Mouse (Mus musculus) myocyte (in vitro differentiated cells): ENCODE data around the gene Gm17622. TPM values are rescaled to one million over a fixed set of nuclear protein-coding genes. Genes with fewer than 3 reads are reported as not detected.

Experiments used
- H3K27me3 ChIP-seq: one replicate; pipeline ENCODE4 v1.6.1; 2011; ENCODE audit not compliant: control insufficient read depth, insufficient read depth, insufficient read length
- H3K36me3 ChIP-seq: one replicate; pipeline ENCODE4 v1.6.1; 2011; ENCODE audit not compliant: control insufficient read depth, insufficient read depth
- H3K4me2 ChIP-seq: one replicate; pipeline ENCODE4 v1.6.1; 2011; ENCODE audit warnings: low read depth, control low read depth
- H3K4me3 ChIP-seq: one replicate; pipeline ENCODE4 v1.5.1; 2011; ENCODE audit warnings: mild to moderate bottlenecking, control low read depth, moderate library complexity
- H3K79me2 ChIP-seq: one replicate; pipeline ENCODE4 v1.6.1; 2011; ENCODE audit not compliant: control insufficient read depth, insufficient read depth
- H3ac ChIP-seq: one replicate; pipeline ENCODE4 v1.6.1; 2011; ENCODE audit not compliant: control insufficient read depth, insufficient read length
- CEBPB ChIP-seq: IDR thresholded peaks from 2 replicates; pipeline ENCODE4 v1.6.1; 2011; ENCODE audit warnings: mild to moderate bottlenecking, moderate library complexity; ENCODE audit not compliant: poor library complexity, insufficient read depth, severe bottlenecking
- E2F4 ChIP-seq: IDR thresholded peaks from one replicate; pipeline ENCODE4 v1.6.1; 2011; ENCODE audit warnings: mild to moderate bottlenecking, control low read depth, moderate library complexity; ENCODE audit not compliant: insufficient read depth
- MAX ChIP-seq: IDR thresholded peaks from one replicate; pipeline ENCODE4 v1.6.1; 2011; ENCODE audit warnings: low read depth, mild to moderate bottlenecking, control low read depth
- MYOD1 ChIP-seq, 3 experiments: IDR thresholded peaks; one replicate each; pipeline ENCODE4 v1.6.1; 2011; ENCODE audit warnings: control low read depth in 2 of 3, low read depth in 2 of 3, mild to moderate bottlenecking in 2 of 3, moderate library complexity in 1 of 3; ENCODE audit not compliant: insufficient read length in 2 of 3, control insufficient read depth in 1 of 3
- MYOG ChIP-seq, 3 experiments: IDR thresholded peaks; one replicate each; pipeline ENCODE4 v1.6.1; 2011; ENCODE audit warnings: control low read depth in 2 of 3, low read depth in 2 of 3, mild to moderate bottlenecking in 2 of 3; ENCODE audit not compliant: insufficient read length in 2 of 3, control insufficient read depth in 1 of 3, insufficient read depth in 1 of 3
- POLR2A ChIP-seq: IDR thresholded peaks from one replicate; pipeline ENCODE4 v1.6.1; 2011; ENCODE audit warnings: low read depth, mild to moderate bottlenecking, control low read depth, moderate library complexity; ENCODE audit not compliant: insufficient read length
- POLR2AphosphoS2 ChIP-seq: IDR thresholded peaks from one replicate; pipeline ENCODE4 v1.6.1; 2011; ENCODE audit warnings: low read depth, control low read depth; ENCODE audit not compliant: insufficient read length
- REST ChIP-seq: IDR thresholded peaks from one replicate; pipeline ENCODE4 v1.6.1; 2011; ENCODE audit warnings: mild to moderate bottlenecking, control low read depth, moderate library complexity; ENCODE audit not compliant: insufficient read depth, insufficient read length
- SRF ChIP-seq: IDR thresholded peaks from one replicate; pipeline ENCODE4 v1.6.1; 2011; ENCODE audit warnings: low read depth; ENCODE audit not compliant: control insufficient read depth, insufficient read length
- TCF12 ChIP-seq: IDR thresholded peaks from one replicate; pipeline ENCODE4 v1.6.1; 2011; ENCODE audit warnings: mild to moderate bottlenecking, control low read depth; ENCODE audit not compliant: poor library complexity, insufficient read depth, severe bottlenecking
- TCF3 ChIP-seq: IDR thresholded peaks from one replicate; pipeline ENCODE4 v1.6.1; 2011; ENCODE audit warnings: low read depth, control low read depth; ENCODE audit not compliant: insufficient read length
- USF1 ChIP-seq: IDR thresholded peaks from one replicate; pipeline ENCODE4 v1.6.1; 2011; ENCODE audit warnings: low read depth, mild to moderate bottlenecking, control low read depth, moderate library complexity
- polyA plus RNA-seq: library from polyadenylated mRNA; unstranded; fragments of >200 nt; fragmentation: generic; extraction: Trizol; gene quantifications from one replicate; pipeline ENCODE4 v1.2.1, GENCODE M21; 2012; ENCODE audit warnings: missing spikeins

Gene Gm17622
- polyA plus RNA-seq, 1 experiment, result not detected

DNA sequence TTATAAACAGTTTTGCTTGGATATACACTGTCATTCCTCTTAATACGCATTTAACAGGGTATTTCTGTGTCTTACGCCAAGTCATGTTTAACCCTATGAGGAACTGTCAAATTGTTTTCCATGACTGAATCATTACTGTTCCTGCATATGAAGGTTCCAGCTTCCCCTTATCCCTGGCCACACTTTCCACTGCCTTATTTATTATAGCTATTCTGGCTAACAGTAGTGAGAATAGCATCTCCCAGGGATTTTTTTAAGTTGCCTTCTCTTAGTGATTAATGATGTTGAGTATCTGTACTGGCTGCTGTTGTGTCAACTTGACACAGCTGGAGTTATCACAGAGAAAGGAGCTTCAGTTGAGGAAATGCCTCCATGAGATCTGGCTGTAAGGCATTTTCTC lies 26.8 kb downstream of the Gm17622 start:
- Histone ChIP-seq H3K79me2 (no peaks in the 10 kb centered on the region), H3K36me3 (peaks cover 14% of the 10 kb centered on the region), H3K4me3 (no peak overlapping the region), H3ac (no peak overlapping the region), H3K4me2 (no peak overlapping the region), H3K27me3 (no peaks in the 10 kb centered on the region)
- no peak for TF ChIP-seq MYOG (IDR thresholded peaks at IDR 0.05; ENCODE audit: control insufficient read depth in 1 of 3, insufficient read depth in 1 of 3, insufficient read length in 2 of 3, low read depth in 2 of 3)
- no peak for TF ChIP-seq TCF12
- no peak for TF ChIP-seq CEBPB
- TF ChIP-seq USF1, result no peak
- no peak for TF ChIP-seq SRF
- no peak for TF ChIP-seq E2F4
- no peak for TF ChIP-seq MAX
- no peak for TF ChIP-seq POLR2AphosphoS2
- no peak for TF ChIP-seq TCF3
- TF ChIP-seq MYOD1 (IDR thresholded peaks at IDR 0.05; ENCODE audit: control insufficient read depth in 1 of 3, insufficient read length in 2 of 3, low read depth in 2 of 3), result no peak
- no peak for TF ChIP-seq POLR2A
- TF ChIP-seq REST, result no peak

DNA sequence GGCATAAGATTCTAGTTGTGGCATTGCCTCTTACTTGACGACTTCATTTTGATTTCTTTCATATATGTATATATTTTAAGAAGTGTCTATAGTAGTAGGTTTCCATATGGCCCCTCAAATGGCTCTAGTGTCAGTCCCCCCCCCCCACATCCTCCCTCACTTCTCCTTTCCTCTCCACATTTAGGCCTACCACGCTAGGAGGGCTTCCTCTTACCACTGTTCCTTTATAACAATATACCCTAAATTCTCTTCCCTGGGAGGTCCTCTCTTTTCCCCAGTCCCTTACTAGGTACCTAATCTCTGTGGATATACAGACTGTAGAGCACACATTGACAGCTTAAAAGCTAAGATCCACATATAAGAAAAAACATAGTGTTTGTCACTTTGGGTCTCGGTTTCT lies 30.8 kb downstream of the Gm17622 start:
- Histone ChIP-seq H3K4me3 (no peak overlapping the region), H3K4me2 (no peak overlapping the region), H3K36me3 (peaks cover 9% of the 10 kb centered on the region), H3K27me3 (no peaks in the 10 kb centered on the region), H3ac (no peak overlapping the region), H3K79me2 (peaks cover 10% of the 10 kb centered on the region)
- TF ChIP-seq MAX, result no peak
- no peak for TF ChIP-seq POLR2AphosphoS2
- no peak for TF ChIP-seq POLR2A
- no peak for TF ChIP-seq SRF
- no peak for TF ChIP-seq TCF3

DNA sequence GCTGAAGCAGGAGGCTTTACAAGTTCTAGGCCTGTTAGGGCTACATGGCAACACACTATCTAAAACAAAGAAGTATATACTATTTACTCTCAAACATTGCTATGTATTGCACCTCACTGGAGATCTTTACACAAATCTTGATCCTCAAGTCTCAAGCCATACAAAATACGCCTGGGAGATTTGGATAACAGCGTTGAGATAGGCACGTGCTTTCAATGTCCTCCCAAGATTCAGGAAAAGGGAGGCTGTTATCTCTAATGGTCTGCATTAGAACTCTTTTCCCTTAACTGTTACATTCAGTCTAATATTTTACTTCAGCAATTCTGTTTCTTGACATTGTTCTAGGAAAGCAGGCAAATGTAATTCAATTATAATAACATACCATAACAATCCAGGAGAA lies 36.5 kb downstream of the Gm17622 start:
- H3K36me3 ChIP-seq, result peaks cover 3% of the 10 kb centered on the region
- H3K4me2 ChIP-seq, result no peak overlapping the region
- TF ChIP-seq MYOD1 (IDR thresholded peaks at IDR 0.05; ENCODE audit: control insufficient read depth in 1 of 3, insufficient read length in 2 of 3, low read depth in 2 of 3), result no peak
- no peak for TF ChIP-seq TCF12
- TF ChIP-seq POLR2AphosphoS2, result no peak
- no peak for TF ChIP-seq CEBPB
- no peak for TF ChIP-seq TCF3
- no peak for TF ChIP-seq E2F4
- TF ChIP-seq USF1, result no peak
- TF ChIP-seq SRF, result no peak
- no peak for TF ChIP-seq REST
- TF ChIP-seq MAX, result no peak
- no peak for TF ChIP-seq MYOG (IDR thresholded peaks at IDR 0.05; ENCODE audit: control insufficient read depth in 1 of 3, insufficient read depth in 1 of 3, insufficient read length in 2 of 3, low read depth in 2 of 3)
- no peak for TF ChIP-seq POLR2A
- H3ac ChIP-seq, result no peak overlapping the region
- no peaks in the 10 kb centered on the region for H3K27me3 ChIP-seq
- peaks cover 49% of the 10 kb centered on the region for H3K79me2 ChIP-seq
- no peak overlapping the region for H3K4me3 ChIP-seq

DNA sequence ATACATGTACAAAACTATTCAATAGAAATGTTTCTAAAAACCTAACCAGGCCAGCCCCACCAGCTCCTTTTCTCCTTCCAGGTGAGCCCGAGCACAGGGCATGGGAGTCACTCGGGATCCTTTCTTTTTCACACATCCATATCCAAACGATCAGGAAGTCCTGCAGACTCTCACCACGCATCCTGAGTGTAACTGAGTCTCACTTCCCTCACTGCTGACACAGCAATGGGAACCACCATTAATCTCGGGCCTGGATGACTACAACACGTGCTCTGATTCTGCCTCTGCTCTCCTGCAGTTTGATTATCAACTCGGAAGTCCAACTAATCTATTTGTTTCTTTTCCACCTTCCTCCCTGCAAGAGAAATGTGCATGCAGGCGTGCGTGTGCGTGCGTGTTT lies 37.3 kb downstream of the Gm17622 start:
- Histone ChIP-seq H3K4me3 (no peak overlapping the region), H3K27me3 (no peaks in the 10 kb centered on the region), H3K36me3 (peaks cover 3% of the 10 kb centered on the region), H3ac (no peak overlapping the region), H3K79me2 (peaks cover 57% of the 10 kb centered on the region), H3K4me2 (no peak overlapping the region)
- no peak for TF ChIP-seq E2F4
- TF ChIP-seq POLR2A, result no peak
- TF ChIP-seq MYOG (IDR thresholded peaks at IDR 0.05; ENCODE audit: control insufficient read depth in 1 of 3, insufficient read depth in 1 of 3, insufficient read length in 2 of 3, low read depth in 2 of 3), result no peak
- TF ChIP-seq TCF3, result no peak
- no peak for TF ChIP-seq MAX
- no peak for TF ChIP-seq SRF
- no peak for TF ChIP-seq POLR2AphosphoS2
- no peak for TF ChIP-seq USF1
- no peak for TF ChIP-seq MYOD1 (IDR thresholded peaks at IDR 0.05; ENCODE audit: control insufficient read depth in 1 of 3, insufficient read length in 2 of 3, low read depth in 2 of 3)
- no peak for TF ChIP-seq CEBPB
- TF ChIP-seq REST, result no peak
- no peak for TF ChIP-seq TCF12

DNA sequence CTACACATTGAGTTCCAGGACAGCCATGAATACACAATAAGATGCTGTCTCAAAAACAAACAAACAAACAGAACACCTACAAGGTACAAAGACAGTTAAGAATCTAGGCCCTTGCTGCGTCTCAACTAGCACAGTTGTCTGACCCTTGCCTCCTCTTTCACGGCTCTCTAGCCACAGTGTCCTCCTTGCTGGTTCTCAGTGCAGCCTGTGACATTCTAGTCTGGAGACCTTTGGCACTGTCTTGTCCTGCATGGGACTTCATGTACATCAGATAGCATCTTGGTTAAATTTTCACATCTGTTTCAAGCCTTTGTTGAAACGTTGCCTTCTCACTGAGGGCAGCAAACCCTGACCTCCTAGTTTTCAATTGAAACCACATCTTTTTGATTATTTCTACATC lies 38.2 kb downstream of the Gm17622 start:
- peaks cover 3% of the 10 kb centered on the region for H3K36me3 ChIP-seq
- TF ChIP-seq CEBPB, result no peak
- no peak for TF ChIP-seq REST
- no peak for TF ChIP-seq E2F4
- no peak for TF ChIP-seq POLR2A
- TF ChIP-seq POLR2AphosphoS2, result no peak
- TF ChIP-seq USF1, result no peak
- TF ChIP-seq MAX, result no peak
- TF ChIP-seq TCF12, result no peak
- no peak for TF ChIP-seq MYOG (IDR thresholded peaks at IDR 0.05; ENCODE audit: control insufficient read depth in 1 of 3, insufficient read depth in 1 of 3, insufficient read length in 2 of 3, low read depth in 2 of 3)
- no peak for TF ChIP-seq SRF
- H3K27me3 ChIP-seq, result no peaks in the 10 kb centered on the region
- no peak overlapping the region for H3K4me3 ChIP-seq
- peaks cover 53% of the 10 kb centered on the region for H3K79me2 ChIP-seq
- no peak overlapping the region for H3ac ChIP-seq
- H3K4me2 ChIP-seq, result no peak overlapping the region
